Mouse (Mus musculus) cerebellum, postnatal 25 days (tissue): ENCODE results near the gene Atg14.
A peak's percentile ranks its signal among the peaks of the same experiment; 100 is the strongest.
"Not testable (repeated sequence)": the region's sequence is repeated elsewhere in the genome, so short reads cannot be mapped to it uniquely, and the experiment has no call there.

ENCODE experiments used
- DNase-seq, 2 experiments: peaks; one replicate each; pipeline ENCODE4 v3.0.0; 2021; ENCODE audit warnings: mixed read lengths in 2 of 2

Gene Atg14

DNA sequence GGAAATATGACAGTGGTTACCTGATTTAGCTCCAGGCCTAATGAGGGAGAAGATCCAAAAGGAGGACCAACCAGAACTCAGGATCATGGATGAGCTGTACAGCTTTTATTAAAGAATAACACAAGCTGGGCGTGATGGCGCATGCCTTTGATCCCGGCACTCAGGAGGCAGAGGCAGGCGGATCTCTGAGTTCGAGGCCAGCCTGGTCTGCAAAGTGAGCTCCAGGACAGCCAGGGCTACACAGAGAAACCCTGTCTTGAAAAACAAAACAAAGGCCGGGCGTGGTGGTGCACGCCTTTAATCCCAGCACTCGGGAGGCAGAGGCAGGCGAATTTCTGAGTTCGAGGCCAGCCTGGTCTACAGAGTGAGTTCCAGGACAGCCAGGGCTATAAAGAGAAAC is at the start of gene Atg14:
Gene Atg14 (minus strand): TSS at position 101 of the 400 bp plus-strand sequence.
- DNase-seq: not testable (repeated sequence)

DNA sequence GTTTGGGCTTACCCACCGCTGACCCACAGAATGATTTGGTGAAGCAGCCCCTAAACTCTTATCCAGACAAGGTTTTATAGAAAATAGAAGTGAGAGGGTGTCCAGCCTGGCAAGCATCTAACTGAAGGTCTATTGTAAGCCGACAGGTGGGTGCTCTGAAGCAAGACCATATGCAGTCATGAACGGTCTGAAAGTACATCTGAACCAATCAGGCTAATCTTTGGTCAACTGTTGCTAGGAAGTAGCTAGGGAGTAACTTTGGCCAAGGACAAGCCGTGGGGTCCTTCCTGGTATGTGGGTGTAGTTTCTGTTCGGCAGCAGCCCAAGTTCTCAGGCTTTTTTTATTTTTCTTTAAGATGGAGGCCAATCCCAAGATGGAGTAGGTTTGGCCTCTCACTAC is 48.4 kb upstream of the Atg14 start:
- DNase-seq: no peak

DNA sequence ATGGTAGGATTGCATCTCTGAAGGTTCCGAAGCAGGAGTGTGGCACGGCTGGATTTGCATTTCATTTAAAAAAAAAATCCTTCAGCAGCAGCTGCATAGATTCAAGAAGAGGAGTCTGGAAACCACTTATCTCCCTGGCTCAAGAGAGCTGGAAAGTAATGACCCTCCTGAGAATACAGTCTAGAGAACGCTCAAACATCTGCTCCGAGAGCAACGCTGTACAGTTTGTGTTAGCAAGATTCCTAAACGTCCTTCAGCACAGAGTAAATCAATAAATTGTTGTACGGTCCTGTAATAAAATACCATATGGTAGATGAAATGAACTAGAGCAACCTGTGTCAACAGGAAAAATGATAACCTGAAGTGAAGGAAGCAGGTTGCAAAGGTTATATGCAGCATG is 42.8 kb upstream of the Atg14 start:
- DNase-seq: no peak

DNA sequence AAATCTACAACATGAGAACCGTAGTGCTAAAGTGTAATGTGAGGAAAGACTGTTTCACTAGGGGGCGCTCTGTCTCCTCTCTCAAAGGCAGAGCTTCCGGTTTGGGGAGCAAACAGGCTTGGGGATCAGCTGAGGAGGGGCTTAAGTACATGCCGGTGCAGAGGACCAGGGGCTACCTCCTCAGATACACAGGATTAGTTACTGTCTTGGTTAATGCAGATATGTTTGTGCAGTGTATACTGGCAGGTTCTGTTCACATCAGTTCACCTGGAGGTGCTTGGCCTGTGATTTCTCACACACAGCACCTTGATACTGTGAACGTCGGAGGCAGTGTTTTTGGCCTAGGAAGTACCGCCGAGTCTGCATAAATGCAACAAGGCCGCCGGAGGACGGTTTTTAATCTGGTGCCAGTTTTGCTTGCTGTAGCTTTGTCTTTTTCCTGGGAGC is 27.5 kb upstream of the Atg14 start:
- DNase-seq: peak; percentile 46 to 68

DNA sequence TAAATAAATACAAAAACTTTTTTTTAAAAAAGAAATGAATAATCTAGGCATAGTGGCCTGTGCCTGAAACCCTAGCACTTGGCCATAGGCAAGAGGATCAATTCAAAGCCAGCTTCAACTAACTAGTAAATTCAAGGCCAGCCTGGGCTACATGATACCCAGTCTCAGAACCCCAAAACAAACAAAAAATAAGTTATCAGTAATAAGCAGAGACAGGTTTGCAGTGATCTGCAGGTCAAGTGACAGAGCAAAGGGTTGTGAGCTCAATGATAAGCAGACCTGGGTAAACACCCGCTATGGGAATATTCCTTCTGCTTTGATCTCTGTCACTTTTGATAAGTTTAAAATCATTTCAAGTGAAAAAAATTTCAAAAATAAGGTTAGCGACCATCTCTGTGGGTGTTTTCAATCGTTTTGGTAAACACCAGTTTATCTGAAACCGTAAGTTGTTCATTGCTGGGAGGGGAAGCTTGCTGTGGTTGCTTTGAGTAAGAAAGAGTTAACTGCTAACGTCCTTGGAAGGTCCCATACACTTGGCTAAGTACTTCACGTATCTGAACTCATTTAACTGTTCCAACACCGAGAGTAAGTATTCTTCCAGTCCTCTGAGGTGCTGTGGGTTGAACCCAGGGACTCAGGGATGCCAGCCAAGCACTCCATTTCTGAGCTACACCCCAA is 24.1 kb upstream of the Atg14 start:
- no peak for DNase-seq

DNA sequence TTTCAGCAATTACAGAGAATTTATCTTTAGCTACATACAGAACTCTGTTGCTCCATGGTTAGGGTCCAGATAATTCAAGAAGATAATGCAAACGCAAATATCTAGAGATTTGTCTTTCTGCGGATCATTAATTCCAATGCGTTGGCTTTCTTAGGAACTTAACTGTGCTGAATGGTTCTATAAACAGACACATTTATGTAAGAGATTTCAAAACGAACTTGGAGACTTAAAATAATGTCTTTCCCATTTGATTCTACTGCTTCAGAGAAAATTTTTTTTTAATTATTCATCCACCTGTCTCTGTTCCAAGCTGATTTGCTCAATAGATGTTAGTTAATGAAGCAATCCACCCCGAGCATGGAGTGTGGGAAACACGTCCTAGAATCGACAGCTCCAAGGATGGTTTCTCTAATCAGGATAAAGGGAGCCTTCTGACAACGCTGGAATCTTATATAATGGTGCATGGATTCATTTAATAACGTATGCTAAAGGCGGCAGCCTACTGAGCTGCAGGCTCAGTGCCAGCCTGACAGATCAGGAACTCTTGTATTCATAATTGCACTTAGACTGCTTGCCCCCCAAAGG is 20.0 kb upstream of the Atg14 start:
- no peak for DNase-seq

DNA sequence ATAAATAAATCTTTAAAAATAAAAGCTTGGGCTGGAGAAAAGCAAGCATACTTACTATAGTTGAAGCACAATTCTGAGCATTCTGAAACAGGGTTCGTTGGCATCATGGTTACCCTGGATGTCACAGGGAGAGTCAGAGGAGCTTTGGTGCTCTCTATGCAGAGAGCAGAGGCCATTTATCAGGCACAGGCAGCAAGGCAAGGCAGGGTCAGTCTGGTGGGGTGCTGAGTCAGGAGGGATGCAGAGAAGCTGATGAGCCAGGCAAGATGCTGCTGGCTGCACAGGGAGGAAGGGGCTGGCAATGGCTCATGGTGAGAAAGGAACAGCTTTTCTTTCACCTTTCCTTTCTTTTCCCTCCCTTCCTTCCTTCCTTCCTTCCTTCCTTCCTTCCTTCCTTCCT is 19.0 kb upstream of the Atg14 start:
- no peak for DNase-seq

DNA sequence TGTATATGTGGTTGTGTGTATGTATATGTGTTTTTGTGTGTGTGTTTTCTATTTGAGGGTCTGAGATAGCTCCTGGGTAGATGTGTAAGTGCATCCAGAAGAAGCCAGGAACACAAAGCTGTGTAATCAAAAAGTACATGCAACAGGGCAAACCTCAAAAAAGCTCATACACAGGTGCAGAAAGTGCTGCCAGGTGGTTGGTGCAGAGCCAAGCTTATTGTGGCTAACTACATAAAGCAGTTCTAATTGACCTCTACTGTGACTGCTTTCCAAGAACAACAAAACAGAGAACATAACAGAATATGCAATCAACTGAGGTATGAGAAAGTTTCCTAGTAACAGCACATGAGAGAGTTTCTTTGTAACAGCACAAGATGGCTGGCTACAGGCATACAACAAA is 13.9 kb upstream of the Atg14 start:
- DNase-seq: no peak

DNA sequence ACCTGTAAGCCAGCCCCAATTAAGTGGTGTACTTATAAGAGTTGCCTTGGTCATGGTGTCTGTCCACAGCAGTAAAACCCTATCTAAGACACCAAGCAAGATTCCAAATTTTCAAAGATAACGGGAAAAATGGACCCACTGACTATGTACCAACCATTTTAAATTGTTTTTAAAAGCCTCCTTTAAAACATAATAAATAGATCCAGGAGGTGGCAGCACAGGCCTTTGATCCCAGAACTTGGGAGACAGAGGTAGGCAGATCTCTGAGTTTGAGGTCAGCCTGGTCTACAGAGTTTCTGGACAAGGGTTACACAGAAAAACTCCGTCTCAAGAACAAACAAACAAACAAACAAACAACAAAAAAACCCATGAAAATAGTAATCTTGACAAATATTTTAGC is 11.2 kb upstream of the Atg14 start:
- no peak for DNase-seq

DNA sequence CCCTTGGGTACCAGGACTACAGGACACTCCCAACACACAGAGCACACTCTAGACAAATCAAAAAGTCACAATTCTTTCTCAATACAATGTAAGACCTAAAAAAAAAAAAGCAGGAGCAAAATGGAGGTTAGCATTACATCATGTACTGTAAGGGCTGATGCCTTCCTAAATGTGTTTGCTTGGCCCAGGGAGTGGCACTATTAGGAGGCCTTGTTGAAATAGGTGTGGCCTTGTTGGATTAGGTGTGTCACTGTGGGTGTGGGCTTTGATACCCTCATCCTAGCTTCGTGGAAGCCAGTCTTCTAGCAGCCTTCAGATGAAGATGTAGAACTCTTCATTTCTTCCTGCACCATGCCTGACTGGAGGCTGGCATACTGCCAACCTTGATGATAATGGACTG is 10.8 kb upstream of the Atg14 start:
- no peak for DNase-seq

DNA sequence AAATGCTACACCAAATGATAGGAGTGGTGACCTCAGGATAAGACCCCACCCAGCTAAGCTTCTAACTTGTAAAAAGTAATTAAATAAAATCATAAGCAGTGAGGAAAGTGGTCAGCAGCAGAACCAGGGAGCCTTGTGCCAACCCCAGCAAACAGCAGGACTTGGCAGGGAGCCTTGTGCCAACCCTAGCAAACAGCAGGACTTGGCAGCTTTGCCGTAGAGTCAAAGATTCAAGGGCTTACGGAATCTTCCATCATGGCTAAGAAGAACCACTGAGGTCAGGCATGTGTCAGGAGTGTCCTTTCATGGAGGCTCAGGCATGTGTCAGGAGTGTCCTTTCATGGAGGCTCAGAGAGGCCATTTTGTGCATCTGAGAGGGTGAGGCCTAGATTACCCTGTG is 7.6 kb upstream of the Atg14 start:
- peak; percentile 48 to 69 for DNase-seq

DNA sequence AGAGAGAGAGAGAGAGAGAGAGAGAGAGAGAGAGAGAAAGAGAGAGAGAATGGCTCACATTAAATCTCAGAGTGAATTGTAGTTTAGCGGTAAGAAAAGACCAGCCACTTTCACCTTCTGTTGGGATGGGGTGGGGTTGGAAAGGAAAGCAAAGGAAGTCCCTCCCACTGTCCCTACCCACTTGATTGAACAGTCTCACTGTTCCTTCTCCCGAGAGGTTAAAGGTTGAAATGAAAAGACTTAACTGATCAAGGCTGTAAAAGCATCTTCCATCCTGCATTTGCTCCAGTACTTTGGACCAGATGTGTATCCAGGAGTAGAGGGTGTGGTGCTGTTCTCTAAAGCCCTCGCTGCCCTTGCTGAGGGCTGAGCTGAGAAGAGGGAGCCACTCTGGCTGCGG is 6.2 kb upstream of the Atg14 start:
- DNase-seq: no peak

DNA sequence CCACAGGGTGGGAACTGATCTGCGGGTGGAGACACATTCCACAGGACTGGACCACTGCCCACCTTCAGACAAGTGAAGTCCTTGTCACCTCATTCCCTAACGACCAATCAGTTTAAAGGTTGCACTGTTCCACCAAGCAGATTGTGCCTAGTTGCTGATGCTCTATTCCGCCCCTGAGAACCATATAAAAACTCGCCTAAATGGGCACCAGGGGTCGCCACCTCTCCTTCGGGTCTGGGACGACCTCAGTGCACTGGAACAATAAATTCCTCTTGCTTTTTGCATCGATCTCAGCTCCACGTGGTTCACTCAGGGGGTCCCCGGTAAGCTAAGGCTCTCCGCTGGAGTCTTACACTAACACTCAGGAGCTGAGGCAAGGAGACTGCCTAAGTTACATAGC is 4.3 kb upstream of the Atg14 start:
- no peak for DNase-seq

DNA sequence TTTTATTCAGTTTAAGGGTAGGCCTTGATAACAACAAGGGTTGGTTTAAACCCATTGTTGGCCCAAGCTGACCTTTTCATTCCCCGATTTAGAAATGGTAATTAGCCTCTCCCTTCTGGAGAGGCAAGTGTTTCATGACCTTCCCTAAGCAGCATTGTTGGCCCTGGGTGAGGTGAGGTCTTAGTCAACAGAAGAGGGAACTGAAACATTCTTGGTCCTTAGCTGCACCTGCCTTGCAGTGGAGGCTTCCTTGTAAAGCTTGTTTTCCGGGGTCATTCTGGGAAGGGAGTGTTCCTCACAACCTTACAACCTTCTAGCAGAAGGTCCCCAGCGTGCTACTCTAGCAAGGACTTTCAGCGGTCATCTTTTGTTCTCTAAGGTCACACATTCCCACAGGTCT is 2.3 kb upstream of the Atg14 start:
- no peak for DNase-seq

DNA sequence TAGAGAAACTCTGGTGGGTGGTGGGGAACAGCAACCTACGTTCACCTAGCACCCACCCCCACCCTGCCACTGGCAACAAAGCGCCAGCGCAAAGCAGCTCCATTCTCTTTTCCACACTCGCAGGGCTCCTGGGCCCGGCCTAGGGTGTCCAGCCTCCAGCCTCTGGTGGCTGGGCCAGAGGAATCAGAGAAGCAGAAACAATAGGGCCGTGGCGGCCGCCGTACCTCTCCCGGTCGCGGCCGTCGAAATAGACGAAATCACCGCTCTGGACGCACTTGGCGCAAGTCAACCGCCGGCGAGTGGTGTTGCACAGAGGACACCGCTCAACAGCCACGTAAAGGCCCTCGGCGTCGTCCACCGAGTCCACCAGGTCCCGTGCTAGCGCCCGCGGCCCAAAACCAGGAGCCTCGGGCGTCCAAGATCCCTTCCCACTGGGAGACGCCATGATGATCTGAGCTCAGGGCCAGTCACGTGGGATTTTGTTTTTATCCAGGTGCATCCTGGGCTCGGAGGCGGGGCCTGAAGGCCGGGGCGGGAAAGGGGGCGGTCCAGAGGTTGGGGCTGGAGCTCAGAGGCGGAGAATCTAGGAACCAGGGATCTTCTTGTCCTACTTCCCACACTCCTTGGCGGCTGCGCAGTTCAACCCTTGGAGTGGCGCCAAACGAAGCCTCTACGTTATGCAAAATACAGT is 2.3 kb downstream of the Atg14 start:
- DNase-seq: peak; percentile 93 to 97

DNA sequence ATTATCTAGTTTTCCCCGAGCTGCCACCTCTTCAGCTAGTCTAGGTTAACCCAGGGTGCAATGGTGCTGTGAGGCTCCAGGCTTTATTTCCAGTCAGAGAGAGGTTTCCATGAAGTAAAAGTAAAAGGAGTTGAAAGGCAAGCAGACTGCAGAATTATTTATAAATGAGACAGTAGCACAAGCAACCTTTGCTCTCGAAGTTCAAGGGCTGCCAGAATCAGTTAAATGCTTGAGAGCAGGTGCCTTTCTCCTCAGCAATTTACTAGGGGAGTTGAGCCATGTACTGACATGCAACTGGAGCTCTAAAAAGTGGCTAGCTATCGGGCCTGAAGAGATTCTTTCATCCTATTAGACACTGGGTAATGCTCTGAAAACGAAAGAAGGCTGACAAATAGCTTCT is 7.3 kb downstream of the Atg14 start:
- no peak for DNase-seq

DNA sequence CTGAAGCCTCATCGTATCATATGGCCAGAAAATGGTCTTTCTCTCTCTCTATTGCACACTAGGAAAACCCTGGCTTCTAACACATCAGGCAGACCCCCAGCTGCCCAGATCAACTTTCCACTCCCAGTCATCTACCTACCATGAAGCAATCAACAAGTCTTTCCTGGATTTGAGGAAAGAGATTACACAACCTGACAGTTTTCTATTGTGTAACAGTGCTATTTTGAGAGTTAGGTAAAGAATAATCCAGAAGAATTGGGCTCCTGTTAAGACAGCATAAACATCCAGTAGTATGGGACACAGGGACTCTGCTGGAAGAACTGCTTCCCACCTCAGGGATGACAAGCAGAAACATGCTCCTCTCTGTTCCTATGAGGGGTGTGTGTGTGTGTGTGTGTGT is 7.9 kb downstream of the Atg14 start:
- no peak for DNase-seq

DNA sequence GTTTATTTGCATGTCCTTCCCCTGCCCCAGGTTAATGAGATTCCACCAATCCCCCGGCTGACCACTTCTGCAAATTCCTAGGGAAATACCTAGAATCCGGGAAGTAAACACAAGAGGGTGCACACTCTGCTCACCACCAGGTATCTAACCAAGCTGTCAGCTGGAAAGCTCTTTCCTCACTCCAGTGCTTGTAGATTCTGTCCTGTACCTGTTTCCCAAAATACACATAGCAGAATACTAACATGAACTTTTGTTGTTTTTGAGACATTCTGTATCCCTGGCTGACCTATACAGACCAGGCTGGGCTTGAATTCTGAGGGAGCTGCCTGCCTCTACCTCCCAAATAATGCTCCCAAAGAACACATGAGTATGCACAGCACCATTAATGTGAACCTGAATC is 9.7 kb downstream of the Atg14 start:
- no peak for DNase-seq

DNA sequence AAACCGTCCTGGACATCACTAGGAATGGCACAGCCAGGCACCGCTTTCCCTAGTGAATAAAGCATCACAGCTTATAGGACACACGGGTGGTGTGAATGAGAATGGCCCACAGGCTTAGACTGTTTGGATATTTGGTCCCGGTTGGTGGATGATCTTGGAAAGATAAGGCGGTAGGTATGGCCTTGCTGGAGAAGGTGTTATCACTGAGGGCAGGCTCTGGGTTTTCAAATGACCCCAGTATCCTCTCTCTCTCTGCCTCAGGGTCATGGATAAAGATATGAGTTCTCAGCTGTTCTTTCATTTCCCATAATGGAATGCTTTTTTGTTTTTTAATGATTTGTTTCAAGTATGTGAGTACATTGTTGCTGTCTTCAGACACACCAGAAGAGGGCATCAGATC is 15.2 kb downstream of the Atg14 start:
- DNase-seq: no peak

DNA sequence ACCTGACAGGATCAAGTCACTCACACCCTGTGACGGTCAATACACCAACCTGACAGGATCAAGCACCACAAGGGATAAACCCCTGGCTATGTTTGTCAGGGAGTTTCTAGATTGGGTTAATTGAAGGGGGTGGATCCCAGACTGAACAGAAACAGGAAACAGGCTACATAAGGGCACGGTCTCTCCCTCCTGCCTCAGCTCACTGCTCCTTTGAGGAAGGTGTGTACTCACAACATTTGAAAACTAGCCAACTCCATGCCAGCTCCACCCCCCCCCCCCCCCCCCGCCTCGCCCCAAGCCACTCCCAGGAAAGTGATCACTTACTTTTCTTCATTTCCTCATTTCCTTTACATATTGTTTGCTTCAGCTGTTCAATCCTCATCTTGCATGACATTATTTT is 16.2 kb downstream of the Atg14 start:
- no peak for DNase-seq

DNA sequence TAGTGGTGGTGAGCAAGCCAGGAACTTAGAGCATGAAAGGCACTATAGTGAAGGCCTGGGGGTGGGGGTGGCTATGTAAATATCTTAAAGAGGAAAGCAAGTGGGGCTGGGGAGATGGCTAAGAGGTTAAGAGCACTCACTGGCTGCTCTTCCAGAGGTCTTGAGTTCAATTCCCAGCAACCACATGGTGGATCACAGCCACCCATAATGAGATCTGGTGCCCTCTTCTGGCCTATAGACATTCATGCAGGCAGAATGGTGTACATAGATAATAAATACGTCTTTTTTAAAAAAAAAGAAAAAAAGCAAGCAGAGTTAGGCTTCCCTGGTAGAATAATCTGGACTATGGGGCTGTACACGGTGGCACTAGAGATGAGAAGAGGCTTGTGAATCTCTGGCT is 17.1 kb downstream of the Atg14 start:
- no peak for DNase-seq

DNA sequence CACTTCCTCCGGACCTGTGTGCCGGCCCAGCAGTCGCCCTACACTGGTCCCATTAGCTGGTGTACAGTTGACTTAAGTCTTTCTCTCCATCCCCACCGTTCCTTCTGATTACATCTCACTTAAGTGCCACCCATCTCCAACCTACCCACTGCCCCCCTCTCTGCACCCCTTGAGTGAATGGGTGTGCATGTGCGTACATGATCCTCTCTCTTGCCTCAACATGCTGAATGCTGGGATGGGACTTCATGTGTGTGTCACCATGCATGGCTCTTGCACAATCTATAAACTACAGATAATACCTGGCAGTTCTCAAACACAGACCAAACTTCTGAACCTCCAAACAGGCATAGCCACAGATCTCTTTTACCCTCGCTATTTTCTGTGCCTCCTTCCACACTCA is 18.8 kb downstream of the Atg14 start:
- no peak for DNase-seq

DNA sequence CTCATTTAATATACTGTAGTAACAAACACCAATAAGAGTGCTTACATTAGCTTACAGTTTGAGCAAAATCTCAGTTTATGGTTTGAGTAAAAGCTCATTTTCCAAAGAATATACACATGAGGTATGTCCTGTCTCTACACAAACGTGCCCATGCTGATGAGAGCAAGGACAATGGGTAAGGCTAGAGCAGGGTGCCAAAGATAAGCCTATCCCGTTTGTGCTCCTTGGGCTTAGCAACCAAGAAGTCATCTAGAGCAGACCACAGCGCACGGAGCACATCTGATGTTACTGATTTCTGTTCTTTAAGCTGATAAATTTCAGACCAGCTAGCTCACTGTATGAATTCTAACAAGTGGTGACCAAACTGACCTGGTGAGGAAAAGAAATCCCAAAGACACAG is 25.6 kb downstream of the Atg14 start:
- DNase-seq: no peak

DNA sequence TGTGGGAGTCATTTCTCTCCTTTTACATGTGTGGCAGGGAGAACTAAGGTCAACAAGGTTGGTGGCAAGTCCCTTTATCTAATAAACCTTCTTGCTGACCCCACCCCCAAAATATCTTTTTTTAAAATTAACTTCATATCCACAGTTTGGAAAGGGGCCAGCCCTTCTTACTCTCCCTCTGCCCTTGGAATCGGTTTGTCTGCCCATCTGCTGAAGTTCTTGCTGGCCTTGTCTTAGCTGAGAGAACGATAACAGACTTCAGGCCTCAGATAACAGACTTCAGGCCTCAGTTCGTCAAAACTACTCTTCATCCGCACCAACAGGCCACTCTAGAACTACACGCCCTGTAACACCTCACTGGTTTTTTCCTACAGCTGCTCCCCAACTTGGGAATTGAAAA is 26.2 kb downstream of the Atg14 start:
- no peak for DNase-seq

DNA sequence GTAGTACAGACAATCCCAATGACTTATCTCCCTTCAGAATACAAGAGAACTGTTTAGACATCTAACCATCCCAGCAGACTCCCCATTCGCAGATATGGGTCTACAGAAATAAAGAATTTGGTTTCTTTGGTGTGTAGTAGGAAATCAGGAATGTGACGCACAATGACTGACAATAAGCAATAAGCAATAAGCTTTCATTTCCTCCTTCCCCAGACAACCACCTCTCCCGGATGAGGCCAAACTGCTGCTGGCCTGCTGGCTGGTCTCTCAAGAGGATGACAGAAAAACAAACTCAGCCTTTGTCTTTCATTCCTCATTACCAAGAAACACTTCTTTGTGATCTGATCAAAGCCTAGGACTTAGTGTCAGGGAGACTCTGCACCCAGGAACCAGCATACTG is 28.2 kb downstream of the Atg14 start:
- no peak for DNase-seq
